Mouse (Mus musculus): ENCODE measurements around the gene 1110004F10Rik. TPM values are rescaled to one million over a fixed set of nuclear protein-coding genes. Genes with fewer than 3 reads are reported as not detected.
"Not testable (repeated sequence)": the region's sequence is repeated elsewhere in the genome, so short reads cannot be mapped to it uniquely, and the experiment has no call there.

1110004F10Rik gene
- polyA plus RNA-seq, 1 experiment from 2014 or later: 275 TPM

- Histone ChIP-seq H3K4me3 (ENCODE audit: low read depth, low read length) (peak within 1 kb of the TSS; percentile 50), H3K27me3 (ENCODE audit: insufficient read depth, low read length) (peaks cover 45% of the 10 kb centered on the region), H3K9me3 (ENCODE audit: low read depth, low read length) (no peaks in the 10 kb centered on the region), H3K4me2 (peak within 1 kb of the TSS; percentile 99), H3K9ac (peak within 1 kb of the TSS; percentile 24; the same call in 1 of the 2 replicates), H3K27ac (ENCODE audit: low read depth) (no peak within 1 kb of the TSS), H3K36me3 (ENCODE audit: insufficient read depth) (no peaks in the 10 kb centered on the region), H3K4me1 (ENCODE audit: insufficient read depth) (no peaks in the 10 kb centered on the region)
- no peak for ATAC-seq (ENCODE audit: insufficient read depth)
- no peak for TF ChIP-seq CTCF (IDR thresholded peaks at IDR 0.05; ENCODE audit: low read depth)
- DNase-seq: peak; percentile 36
- 1% methylated on average over 11 of the region's 11 CpGs for WGBS
These were observed 686 bp upstream of the 1110004F10Rik start, which contains the start of gene Sox6 for GRCm38 (mm10) chr7:116038511-116038910. Gene Sox6 (minus strand): TSS chr7:116038796.

GRCm38 (mm10) chr7:116039538-116040466 is 605 bp downstream of the 1110004F10Rik start:
- Histone ChIP-seq H3K9ac (peak overlapping the region; percentile 24; the same call in 1 of the 2 replicates), H3K27ac (ENCODE audit: low read depth) (no peak overlapping the region), H3K9me3 (ENCODE audit: low read depth, low read length) (no peaks in the 10 kb centered on the region), H3K4me2 (peak overlapping the region; percentile 99), H3K36me3 (ENCODE audit: insufficient read depth) (no peaks in the 10 kb centered on the region), H3K27me3 (ENCODE audit: insufficient read depth, low read length) (peaks cover 42% of the 10 kb centered on the region), H3K4me1 (ENCODE audit: insufficient read depth) (no peaks in the 10 kb centered on the region), H3K4me3 (ENCODE audit: low read depth, low read length) (peak overlapping the region; percentile 50)
- ATAC-seq (ENCODE audit: insufficient read depth): peak; percentile 81
- peak; percentile 92 for TF ChIP-seq CTCF (IDR thresholded peaks at IDR 0.05; ENCODE audit: low read depth)
- under 1% methylated on average over 48 of the region's 48 CpGs for WGBS
- DNase-seq: peak; percentile 93

GRCm38 (mm10) chr7:116040470-116041019 is 1.3 kb downstream of the 1110004F10Rik start:
- no peak overlapping the region for H3K9ac ChIP-seq
- ATAC-seq (ENCODE audit: insufficient read depth): peak; percentile 2; the same call in 1 of the 2 replicates

GRCm38 (mm10) chr7:116060739-116061138 is 21.5 kb downstream of the 1110004F10Rik start:
- WGBS: 71% methylated on average over 1 of the region's 1 CpGs
- TF ChIP-seq CTCF (IDR thresholded peaks at IDR 0.05; ENCODE audit: low read depth): peak; percentile 38; the same call in 1 of the 2 replicates
- Histone ChIP-seq H3K9ac (no peak overlapping the region), H3K4me1 (ENCODE audit: insufficient read depth) (no peaks in the 10 kb centered on the region), H3K9me3 (ENCODE audit: low read depth, low read length) (no peaks in the 10 kb centered on the region), H3K36me3 (ENCODE audit: insufficient read depth) (no peaks in the 10 kb centered on the region), H3K4me3 (ENCODE audit: low read depth, low read length) (no peak overlapping the region), H3K4me2 (no peak overlapping the region), H3K27me3 (ENCODE audit: insufficient read depth, low read length) (no peaks in the 10 kb centered on the region), H3K27ac (ENCODE audit: low read depth) (no peak overlapping the region)
- DNase-seq (peak; percentile 15), ATAC-seq (ENCODE audit: insufficient read depth) (no peak)

More at GRCm38 (mm10) chr7:116040470-116041019, 1.3 kb downstream of the 1110004F10Rik start:
- H3K27me3 ChIP-seq (ENCODE audit: insufficient read depth, low read length): peaks cover 40% of the 10 kb centered on the region
- H3K4me1 ChIP-seq (ENCODE audit: insufficient read depth): no peaks in the 10 kb centered on the region
- H3K4me3 ChIP-seq (ENCODE audit: low read depth, low read length): peak overlapping the region; percentile 50
- 22% methylated on average over 15 of the region's 15 CpGs for WGBS
- H3K36me3 ChIP-seq (ENCODE audit: insufficient read depth): no peaks in the 10 kb centered on the region
- no peak for TF ChIP-seq CTCF (IDR thresholded peaks at IDR 0.05; ENCODE audit: low read depth)
- peak overlapping the region; percentile 99 for H3K4me2 ChIP-seq
- no peak overlapping the region for H3K27ac ChIP-seq (ENCODE audit: low read depth)
- H3K9me3 ChIP-seq (ENCODE audit: low read depth, low read length): no peaks in the 10 kb centered on the region
- no peak for DNase-seq

- not testable (repeated sequence) for H3K4me2 ChIP-seq; H3K36me3 ChIP-seq (ENCODE audit: insufficient read depth); H3K27me3 ChIP-seq (ENCODE audit: insufficient read depth, low read length); H3K27ac ChIP-seq (ENCODE audit: low read depth); H3K9ac ChIP-seq; ATAC-seq (ENCODE audit: insufficient read depth); H3K4me3 ChIP-seq (ENCODE audit: low read depth, low read length); H3K4me1 ChIP-seq (ENCODE audit: insufficient read depth); DNase-seq; H3K9me3 ChIP-seq (ENCODE audit: low read depth, low read length)
- WGBS: 91% methylated on average over 11 of the region's 11 CpGs
These were observed 45.2 kb downstream of the 1110004F10Rik start, which contains the start of gene Gm4353 for GRCm38 (mm10) chr7:116084366-116084765. Gene Gm4353 (minus strand): TSS chr7:116084635.

- peak overlapping the region; percentile 83 for H3K4me2 ChIP-seq
- WGBS: under 1% methylated on average over 38 of the region's 38 CpGs
- DNase-seq: peak; percentile 98
- peak; percentile 37; the same call in 1 of the 2 replicates for TF ChIP-seq CTCF (IDR thresholded peaks at IDR 0.05; ENCODE audit: low read depth)
- H3K9ac ChIP-seq: peak overlapping the region; percentile 84
- H3K36me3 ChIP-seq (ENCODE audit: insufficient read depth): 0 out of 2 replicates have a peak, but pooled peaks cover 3% of the 10 kb centered on the region
- H3K9me3 ChIP-seq (ENCODE audit: low read depth, low read length): no peaks in the 10 kb centered on the region
- H3K27ac ChIP-seq (ENCODE audit: low read depth): peak overlapping the region; percentile 88
- peak; percentile 100 for ATAC-seq (ENCODE audit: insufficient read depth)
- H3K27me3 ChIP-seq (ENCODE audit: insufficient read depth, low read length): no peaks in the 10 kb centered on the region
- peaks cover 12% of the 10 kb centered on the region; the same call in 1 of the 2 replicates for H3K4me1 ChIP-seq (ENCODE audit: insufficient read depth)
- peak overlapping the region; percentile 61 for H3K4me3 ChIP-seq (ENCODE audit: low read depth, low read length)
These were observed 53.7 kb downstream of the 1110004F10Rik start for GRCm38 (mm10) chr7:116092710-116093465.

Measured in lung, embryonic 14.5 days (tissue).